Mouse (Mus musculus): ENCODE measurements around the gene Ktn1. TPM values are rescaled to one million over a fixed set of nuclear protein-coding genes. Genes with fewer than 3 reads are reported as not detected.

Gene Ktn1
- polyA plus RNA-seq, 1 experiment from 2014 or later, result 98.3 TPM

- 25% methylated on average over 9 of the region's 9 CpGs for WGBS
- Histone ChIP-seq H3K4me1 (ENCODE audit: control insufficient read depth, insufficient read depth, low read length) (peaks cover 13% of the 10 kb centered on the region), H3K27ac (ENCODE audit: low read depth, low read length) (peak overlapping the region; percentile 65; the same call in 1 of the 2 replicates), H3K27me3 (ENCODE audit: control insufficient read depth, insufficient read depth, low read length) (no peaks in the 10 kb centered on the region), H3K9ac (ENCODE audit: low read depth, low read length) (peak overlapping the region; percentile 28; the same call in 1 of the 2 replicates), H3K4me3 (ENCODE audit: low read length) (no peak overlapping the region), H3K4me2 (replicated peaks; ENCODE audit: low read depth, low read length) (peak overlapping the region; percentile 17; the same call in 1 of the 2 replicates), H3K36me3 (ENCODE audit: control insufficient read depth, insufficient read depth, low read length) (no peaks in the 10 kb centered on the region), H3K9me3 (ENCODE audit: control insufficient read depth, low read length) (no peaks in the 10 kb centered on the region)
- ATAC-seq (ENCODE audit: low FRiP score, low TSS enrichment), result no peak; the same call in 1 of the 2 replicates
These were observed 13.8 kb upstream of the Ktn1 start for GRCm38 (mm10) chr14:47634410-47634809.

- peak; percentile 73 for ATAC-seq (ENCODE audit: low FRiP score, low TSS enrichment)
- peak overlapping the region; percentile 28; the same call in 1 of the 2 replicates for H3K9ac ChIP-seq (ENCODE audit: low read depth, low read length)
- peaks cover 13% of the 10 kb centered on the region for H3K4me1 ChIP-seq (ENCODE audit: control insufficient read depth, insufficient read depth, low read length)
- peak overlapping the region; percentile 65; the same call in 1 of the 2 replicates for H3K27ac ChIP-seq (ENCODE audit: low read depth, low read length)
- H3K27me3 ChIP-seq (ENCODE audit: control insufficient read depth, insufficient read depth, low read length), result no peaks in the 10 kb centered on the region
- H3K4me3 ChIP-seq (ENCODE audit: low read length), result no peak overlapping the region
- no peaks in the 10 kb centered on the region for H3K9me3 ChIP-seq (ENCODE audit: control insufficient read depth, low read length)
- 50% methylated on average over 7 of the region's 7 CpGs for WGBS
- peak overlapping the region; percentile 17; the same call in 1 of the 2 replicates for H3K4me2 ChIP-seq (replicated peaks; ENCODE audit: low read depth, low read length)
- no peaks in the 10 kb centered on the region for H3K36me3 ChIP-seq (ENCODE audit: control insufficient read depth, insufficient read depth, low read length)
These were observed 13.4 kb upstream of the Ktn1 start for GRCm38 (mm10) chr14:47634846-47635245.

GRCm38 (mm10) chr14:47638316-47638895, 9.8 kb upstream of the Ktn1 start:
- H3K27me3 ChIP-seq (ENCODE audit: control insufficient read depth, insufficient read depth, low read length), result no peaks in the 10 kb centered on the region
- no peak overlapping the region for H3K27ac ChIP-seq (ENCODE audit: low read depth, low read length)
- H3K4me2 ChIP-seq (replicated peaks; ENCODE audit: low read depth, low read length), result no peak overlapping the region
- no peaks in the 10 kb centered on the region for H3K36me3 ChIP-seq (ENCODE audit: control insufficient read depth, insufficient read depth, low read length)
- no peak for ATAC-seq (ENCODE audit: low FRiP score, low TSS enrichment)
- 62% methylated on average over 4 of the region's 4 CpGs for WGBS
- no peak overlapping the region for H3K9ac ChIP-seq (ENCODE audit: low read depth, low read length)
- H3K4me1 ChIP-seq (ENCODE audit: control insufficient read depth, insufficient read depth, low read length), result peaks cover 13% of the 10 kb centered on the region
- no peaks in the 10 kb centered on the region for H3K9me3 ChIP-seq (ENCODE audit: control insufficient read depth, low read length)
- no peak overlapping the region for H3K4me3 ChIP-seq (ENCODE audit: low read length)

GRCm38 (mm10) chr14:47645620-47646019, 2.6 kb upstream of the Ktn1 start:
- Histone ChIP-seq H3K4me3 (ENCODE audit: low read length) (no peak overlapping the region), H3K27me3 (ENCODE audit: control insufficient read depth, insufficient read depth, low read length) (no peaks in the 10 kb centered on the region), H3K4me1 (ENCODE audit: control insufficient read depth, insufficient read depth, low read length) (peaks cover 4% of the 10 kb centered on the region; the same call in 1 of the 2 replicates), H3K27ac (ENCODE audit: low read depth, low read length) (no peak overlapping the region), H3K4me2 (replicated peaks; ENCODE audit: low read depth, low read length) (no peak overlapping the region), H3K9ac (ENCODE audit: low read depth, low read length) (no peak overlapping the region), H3K9me3 (ENCODE audit: control insufficient read depth, low read length) (no peaks in the 10 kb centered on the region), H3K36me3 (ENCODE audit: control insufficient read depth, insufficient read depth, low read length) (no peaks in the 10 kb centered on the region)
- WGBS, result 66% methylated on average over 7 of the region's 7 CpGs
- no peak for ATAC-seq (ENCODE audit: low FRiP score, low TSS enrichment)

GRCm38 (mm10) chr14:47646246-47646645, 2.0 kb upstream of the Ktn1 start:
- Histone ChIP-seq H3K9me3 (ENCODE audit: control insufficient read depth, low read length) (no peaks in the 10 kb centered on the region), H3K4me3 (ENCODE audit: low read length) (no peak overlapping the region), H3K4me1 (ENCODE audit: control insufficient read depth, insufficient read depth, low read length) (peaks cover 9% of the 10 kb centered on the region; the same call in 1 of the 2 replicates), H3K27ac (ENCODE audit: low read depth, low read length) (no peak overlapping the region), H3K9ac (ENCODE audit: low read depth, low read length) (no peak overlapping the region), H3K4me2 (replicated peaks; ENCODE audit: low read depth, low read length) (no peak overlapping the region), H3K36me3 (ENCODE audit: control insufficient read depth, insufficient read depth, low read length) (no peaks in the 10 kb centered on the region), H3K27me3 (ENCODE audit: control insufficient read depth, insufficient read depth, low read length) (no peaks in the 10 kb centered on the region)
- 37% methylated on average over 5 of the region's 5 CpGs for WGBS
- ATAC-seq (ENCODE audit: low FRiP score, low TSS enrichment), result no peak

- Histone ChIP-seq H3K4me3 (ENCODE audit: low read length) (no peak overlapping the region), H3K4me1 (ENCODE audit: control insufficient read depth, insufficient read depth, low read length) (peaks cover 9% of the 10 kb centered on the region; the same call in 1 of the 2 replicates), H3K4me2 (replicated peaks; ENCODE audit: low read depth, low read length) (no peak overlapping the region), H3K27ac (ENCODE audit: low read depth, low read length) (no peak overlapping the region), H3K27me3 (ENCODE audit: control insufficient read depth, insufficient read depth, low read length) (no peaks in the 10 kb centered on the region), H3K9me3 (ENCODE audit: control insufficient read depth, low read length) (no peaks in the 10 kb centered on the region), H3K36me3 (ENCODE audit: control insufficient read depth, insufficient read depth, low read length) (no peaks in the 10 kb centered on the region), H3K9ac (ENCODE audit: low read depth, low read length) (no peak overlapping the region)
- ATAC-seq (ENCODE audit: low FRiP score, low TSS enrichment), result no peak
- WGBS, result 79% methylated on average over 9 of the region's 9 CpGs
These were observed 1.3 kb upstream of the Ktn1 start for GRCm38 (mm10) chr14:47646696-47647516.

GRCm38 (mm10) chr14:47648706-47649630, 720 bp downstream of the Ktn1 start:
- ATAC-seq (ENCODE audit: low FRiP score, low TSS enrichment), result peak; percentile 95
- peak overlapping the region; percentile 68 for H3K4me3 ChIP-seq (ENCODE audit: low read length)
- H3K4me2 ChIP-seq (replicated peaks; ENCODE audit: low read depth, low read length), result peak overlapping the region; percentile 69
- H3K9ac ChIP-seq (ENCODE audit: low read depth, low read length), result peak overlapping the region; percentile 85
- peak overlapping the region; percentile 89 for H3K27ac ChIP-seq (ENCODE audit: low read depth, low read length)
- peaks cover 9% of the 10 kb centered on the region; the same call in 1 of the 2 replicates for H3K4me1 ChIP-seq (ENCODE audit: control insufficient read depth, insufficient read depth, low read length)
- H3K27me3 ChIP-seq (ENCODE audit: control insufficient read depth, insufficient read depth, low read length), result no peaks in the 10 kb centered on the region
- 2% methylated on average over 67 of the region's 82 CpGs for WGBS
- no peaks in the 10 kb centered on the region for H3K36me3 ChIP-seq (ENCODE audit: control insufficient read depth, insufficient read depth, low read length)
- no peaks in the 10 kb centered on the region for H3K9me3 ChIP-seq (ENCODE audit: control insufficient read depth, low read length)

- under 1% methylated on average over 46 of the region's 46 CpGs for WGBS
- H3K27ac ChIP-seq (ENCODE audit: low read depth, low read length), result peak overlapping the region; percentile 89
These were observed 1.5 kb downstream of the Ktn1 start for GRCm38 (mm10) chr14:47649631-47650337.

More at GRCm38 (mm10) chr14:47649631-47650337, 1.5 kb downstream of the Ktn1 start:
- Histone ChIP-seq H3K27me3 (ENCODE audit: control insufficient read depth, insufficient read depth, low read length) (no peaks in the 10 kb centered on the region), H3K9ac (ENCODE audit: low read depth, low read length) (peak overlapping the region; percentile 85), H3K4me2 (replicated peaks; ENCODE audit: low read depth, low read length) (peak overlapping the region; percentile 69), H3K4me3 (ENCODE audit: low read length) (peak overlapping the region; percentile 68), H3K36me3 (ENCODE audit: control insufficient read depth, insufficient read depth, low read length) (no peaks in the 10 kb centered on the region), H3K9me3 (ENCODE audit: control insufficient read depth, low read length) (no peaks in the 10 kb centered on the region), H3K4me1 (ENCODE audit: control insufficient read depth, insufficient read depth, low read length) (peaks cover 9% of the 10 kb centered on the region; the same call in 1 of the 2 replicates)
- ATAC-seq (ENCODE audit: low FRiP score, low TSS enrichment), result peak; percentile 89

All from kidney, embryonic 14.5 days (tissue).